Comparison of ENCODE assay signal across 31 mouse cellular contexts in genomic region chr10:68044864-68045263, GRCm38 (mm10).
A peak's percentile ranks its signal among the peaks of the same experiment; 100 is the strongest.
DNase-seq lines count a peak whose midpoint lies in the region; ATAC-seq lines count a peak whose summit lies in the region.
"Had no signal": no experiment of that assay in that cellular context is flagged by ENCODE, and none has a peak within 500 bp of the region (broad histone marks: within the 10 kb centered on the region; RNA-seq: fewer than 3 reads in every experiment).

No protein-coding gene starts in this region.

- 0 out of 2 replicates have a peak overlapping the region, but pooled peaks have one; percentile 15 for H3K27ac ChIP-seq in forebrain, embryonic 12.5 days
- H3K27ac ChIP-seq in forebrain, embryonic 10.5 days, result no peak overlapping the region
- 0 out of 2 replicates have a peak overlapping the region, but pooled peaks have one; percentile 37 for H3K27ac ChIP-seq in hindbrain, embryonic 15.5 days (replicated peaks)
- no peak overlapping the region for H3K27ac ChIP-seq in hindbrain, embryonic 11.5 days (ENCODE audit: low read depth, low read length)
- H3K27ac ChIP-seq in neural tube, embryonic 14.5 days (ENCODE audit: low read depth, low read length), result peak overlapping the region; percentile 3; the same call in 1 of the 2 replicates
- H3K27ac ChIP-seq: embryonic facial prominence, embryonic 15.5 days; forebrain, embryonic 15.5 days; gastrocnemius, adult 2 months; heart, adult 2 months; heart, embryonic 13.5 days; liver, embryonic 12.5 days had no signal

- DNase-seq in forebrain, embryonic 10.5 days (ENCODE audit: extremely low spot score, low spot score), result no peak
- no peak for DNase-seq in hindbrain, embryonic 11.5 days (ENCODE audit: low spot score)
- peak; percentile 58 for DNase-seq in R1 (ENCODE audit: low read depth, low spot score)
- no peak for DNase-seq in kidney, adult 9 months
- no peak for DNase-seq in c-Kit-positive CD71-positive TER-119-positive erythroid progenitor cells, embryonic 14.5 days (ENCODE audit: low spot score)
- DNase-seq: adrenal gland, postnatal 25 days; cerebellum, adult 2 months; cerebellum, postnatal 25 days; gastrocnemius, adult 2 months; gastrocnemius, postnatal 36 days; heart, adult 2 months; heart, postnatal 14 days; kidney, adult 8-10 months; kidney, postnatal 10 days; liver, postnatal 0 days; lung, postnatal 36 days; right cerebral cortex, adult 18-20 months; spleen, adult 18-20 months; thymus, postnatal 36 days had no signal

- H3K9me3 ChIP-seq in forebrain, embryonic 12.5 days, result no peaks in the 10 kb centered on the region
- H3K9me3 ChIP-seq in forebrain, embryonic 10.5 days, result 0 out of 2 replicates have a peak, but pooled peaks cover 5% of the 10 kb centered on the region
- no peaks in the 10 kb centered on the region for H3K9me3 ChIP-seq in hindbrain, embryonic 15.5 days
- no peaks in the 10 kb centered on the region for H3K9me3 ChIP-seq in hindbrain, embryonic 11.5 days (ENCODE audit: control insufficient read depth, low read length)
- H3K9me3 ChIP-seq in neural tube, embryonic 14.5 days (ENCODE audit: control insufficient read depth, low read length), result no peaks in the 10 kb centered on the region
- H3K9me3 ChIP-seq: embryonic facial prominence, embryonic 10.5 days; embryonic facial prominence, embryonic 15.5 days; forebrain, embryonic 15.5 days; heart, embryonic 13.5 days; liver, embryonic 12.5 days had no signal

- WGBS in forebrain, embryonic 12.5 days, result 54% methylated on average over 8 of the region's 8 CpGs
- 69% methylated on average over 8 of the region's 8 CpGs for WGBS in forebrain, embryonic 10.5 days
- 33% methylated on average over 8 of the region's 8 CpGs for WGBS in hindbrain, embryonic 15.5 days
- 81% methylated on average over 8 of the region's 8 CpGs for WGBS in hindbrain, embryonic 11.5 days
- 43% methylated on average over 8 of the region's 8 CpGs for WGBS in neural tube, embryonic 14.5 days

- H3K4me2 ChIP-seq in forebrain, embryonic 12.5 days, result no peak overlapping the region
- no peak overlapping the region for H3K4me2 ChIP-seq in hindbrain, embryonic 15.5 days
- no peak overlapping the region for H3K4me2 ChIP-seq in hindbrain, embryonic 11.5 days (replicated peaks; ENCODE audit: low read depth, low read length)
- no peak overlapping the region for H3K4me2 ChIP-seq in neural tube, embryonic 14.5 days (ENCODE audit: low read depth, low read length)
- H3K4me2 ChIP-seq: embryonic facial prominence, embryonic 15.5 days; forebrain, embryonic 15.5 days; heart, embryonic 13.5 days; liver, embryonic 12.5 days; midbrain, embryonic 11.5 days had no signal

- H3K9ac ChIP-seq in forebrain, embryonic 12.5 days, result no peak overlapping the region
- no peak overlapping the region for H3K9ac ChIP-seq in hindbrain, embryonic 15.5 days
- no peak overlapping the region for H3K9ac ChIP-seq in hindbrain, embryonic 11.5 days (ENCODE audit: low read depth, low read length)
- no peak overlapping the region for H3K9ac ChIP-seq in neural tube, embryonic 14.5 days (replicated peaks; ENCODE audit: low read depth, low read length)
- H3K9ac ChIP-seq: embryonic facial prominence, embryonic 15.5 days; forebrain, embryonic 15.5 days; heart, embryonic 13.5 days; liver, embryonic 12.5 days; liver, postnatal 0 days had no signal

- peaks cover 18% of the 10 kb centered on the region for H3K36me3 ChIP-seq in forebrain, embryonic 12.5 days (replicated peaks)
- H3K36me3 ChIP-seq in forebrain, embryonic 10.5 days (replicated peaks), result peaks cover 51% of the 10 kb centered on the region
- H3K36me3 ChIP-seq in hindbrain, embryonic 15.5 days, result no peaks in the 10 kb centered on the region
- no peaks in the 10 kb centered on the region for H3K36me3 ChIP-seq in hindbrain, embryonic 11.5 days (ENCODE audit: control insufficient read depth, insufficient read depth, low read length)
- no peaks in the 10 kb centered on the region for H3K36me3 ChIP-seq in neural tube, embryonic 14.5 days (ENCODE audit: control insufficient read depth, insufficient read depth, low read length)
- H3K36me3 ChIP-seq: embryonic facial prominence, embryonic 15.5 days; forebrain, embryonic 15.5 days had no signal

- H3K27me3 ChIP-seq in forebrain, embryonic 12.5 days, result no peaks in the 10 kb centered on the region
- no peaks in the 10 kb centered on the region for H3K27me3 ChIP-seq in forebrain, embryonic 10.5 days (ENCODE audit: poor library complexity, severe bottlenecking)
- no peaks in the 10 kb centered on the region for H3K27me3 ChIP-seq in hindbrain, embryonic 15.5 days
- no peaks in the 10 kb centered on the region for H3K27me3 ChIP-seq in hindbrain, embryonic 11.5 days (ENCODE audit: control insufficient read depth, insufficient read depth, low read length)
- no peaks in the 10 kb centered on the region for H3K27me3 ChIP-seq in neural tube, embryonic 14.5 days (ENCODE audit: control insufficient read depth, insufficient read depth, low read length)
- H3K27me3 ChIP-seq: CH12.LX; embryonic facial prominence, embryonic 15.5 days; forebrain, embryonic 15.5 days; heart, embryonic 13.5 days; liver, embryonic 12.5 days; Patski had no signal

- ATAC-seq in forebrain, embryonic 12.5 days (ENCODE audit: low FRiP score), result no peak
- no peak for ATAC-seq in hindbrain, embryonic 15.5 days (ENCODE audit: low FRiP score, low read depth)
- ATAC-seq in hindbrain, embryonic 11.5 days (ENCODE audit: low FRiP score), result no peak
- peak; percentile 75 for ATAC-seq in neural tube, embryonic 14.5 days (ENCODE audit: low read depth)
- ATAC-seq: forebrain, embryonic 15.5 days; intestine, embryonic 16.5 days; liver, embryonic 12.5 days; liver, postnatal 0 days; Patski had no signal

- peaks cover 17% of the 10 kb centered on the region for H3K4me1 ChIP-seq in forebrain, embryonic 12.5 days
- H3K4me1 ChIP-seq in forebrain, embryonic 10.5 days, result peaks cover 28% of the 10 kb centered on the region
- H3K4me1 ChIP-seq in hindbrain, embryonic 15.5 days (replicated peaks), result peaks cover 7% of the 10 kb centered on the region
- H3K4me1 ChIP-seq in hindbrain, embryonic 11.5 days (replicated peaks; ENCODE audit: control insufficient read depth, insufficient read depth, low read length), result no peaks in the 10 kb centered on the region
- H3K4me1 ChIP-seq in neural tube, embryonic 14.5 days (ENCODE audit: control insufficient read depth, insufficient read depth, low read length), result peaks cover 3% of the 10 kb centered on the region; the same call in 1 of the 2 replicates
- H3K4me1 ChIP-seq: embryonic facial prominence, embryonic 15.5 days; heart, embryonic 13.5 days had no signal

- H3K4me3 ChIP-seq in forebrain, embryonic 12.5 days (replicated peaks), result no peak overlapping the region
- no peak overlapping the region for H3K4me3 ChIP-seq in forebrain, embryonic 10.5 days
- no peak overlapping the region for H3K4me3 ChIP-seq in hindbrain, embryonic 15.5 days
- H3K4me3 ChIP-seq in hindbrain, embryonic 11.5 days (ENCODE audit: low read depth, low read length), result no peak overlapping the region
- no peak overlapping the region for H3K4me3 ChIP-seq in neural tube, embryonic 14.5 days (ENCODE audit: low read depth, low read length)
- H3K4me3 ChIP-seq: embryonic facial prominence, embryonic 10.5 days; embryonic facial prominence, embryonic 15.5 days; forebrain, embryonic 15.5 days; gastrocnemius, adult 2 months; heart, adult 2 months; heart, embryonic 13.5 days; liver, embryonic 12.5 days had no signal

Comparison
In these comparisons a context has a peak if more than half of its experiments do, and no peak if none do; other contexts are left out.
1. H3K27ac ChIP-seq: peak in forebrain, embryonic 12.5 days (single experiment), hindbrain, embryonic 15.5 days (single experiment) and neural tube, embryonic 14.5 days (single experiment); none in forebrain, embryonic 10.5 days (single experiment) and hindbrain, embryonic 11.5 days (single experiment).